Mouse (Mus musculus): ENCODE results near the gene Hs3st5. TPM values are rescaled to one million over a fixed set of nuclear protein-coding genes. Genes with fewer than 3 reads are reported as not detected.

Gene Hs3st5
- polyA plus RNA-seq (2012; ENCODE audit: low replicate concordance), result not detected in 2 replicates

DNA sequence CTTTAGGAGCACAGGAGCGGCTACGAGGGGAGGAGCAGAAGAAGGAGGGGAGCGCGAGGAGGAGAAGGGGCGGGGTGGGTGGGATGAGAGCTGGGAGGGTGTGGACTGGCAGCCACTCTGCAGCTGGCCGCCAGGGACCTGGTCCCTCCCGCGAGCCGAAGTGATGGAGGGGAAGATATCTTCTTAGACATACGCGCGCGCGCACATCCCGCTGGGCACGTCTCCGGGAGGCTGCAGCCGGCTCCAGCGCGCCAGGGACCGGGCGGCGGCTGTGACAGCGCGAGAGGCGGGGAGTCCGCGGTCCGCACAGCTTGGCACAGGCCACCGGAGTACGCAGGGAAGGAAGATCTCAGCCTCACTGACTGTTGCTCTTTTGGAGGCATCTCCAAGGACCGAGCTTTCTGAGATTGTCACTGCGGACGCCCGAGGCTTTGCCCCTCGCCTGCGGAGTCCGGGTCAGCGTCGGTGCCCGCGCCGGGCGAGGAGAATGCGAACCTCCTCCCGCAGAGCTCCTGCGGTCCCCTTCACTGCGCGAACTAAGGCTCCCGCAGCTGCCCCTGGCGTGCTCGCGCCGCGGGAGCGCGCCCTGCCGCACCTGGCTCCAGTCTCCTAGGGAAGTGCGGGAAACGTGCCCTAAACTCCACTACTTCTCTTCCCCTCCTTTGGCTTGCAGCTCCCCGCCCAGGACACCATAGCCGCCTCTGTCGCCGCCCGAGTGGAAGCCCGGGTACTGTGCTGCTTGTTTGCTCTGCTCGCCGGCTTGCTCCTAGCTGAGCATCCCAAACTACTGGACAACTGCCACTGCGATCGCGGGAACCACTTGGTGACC, at the start of gene Hs3st5:
TSS of gene Hs3st5 (plus strand) at position 88 of the 829 bp plus-strand sequence.

Data from leukemia stem cell, adult 10-12 weeks (primary cell).